In genomic region chr5:50058421-50059286, GRCm38 (mm10) we compare ENCODE assay signal across 7 mouse cellular contexts. TPM values are rescaled to one million over a fixed set of nuclear protein-coding genes. Genes with fewer than 3 reads are reported as not detected.
DNase-seq lines count a peak whose midpoint lies in the region; ATAC-seq lines count a peak whose summit lies in the region.

Gene Adgra3, minus strand, starts transcription at chr5:50059006.

- H3K4me3 ChIP-seq in hindbrain, embryonic 14.5 days (replicated peaks; ENCODE audit: low read length), result peak within 1 kb of the TSS; percentile 68
- H3K4me3 ChIP-seq in megakaryocyte, embryonic 14.5 days (replicated peaks), result peak within 1 kb of the TSS; percentile 94

- H3K9me3 ChIP-seq in hindbrain, embryonic 14.5 days (ENCODE audit: control insufficient read depth, low read length), result no peaks in the 10 kb centered on the region
- H3K9me3 ChIP-seq in megakaryocyte, embryonic 14.5 days, result no peaks in the 10 kb centered on the region

- ATAC-seq in hindbrain, embryonic 14.5 days (ENCODE audit: low FRiP score), result peak; percentile 89

- H3K9ac ChIP-seq in hindbrain, embryonic 14.5 days, result peak within 1 kb of the TSS; percentile 90

- H3K4me1 ChIP-seq in hindbrain, embryonic 14.5 days (replicated peaks; ENCODE audit: control insufficient read depth, insufficient read depth, low read length), result peaks cover 20% of the 10 kb centered on the region
- peaks cover 21% of the 10 kb centered on the region for H3K4me1 ChIP-seq in megakaryocyte, embryonic 14.5 days

- peak within 1 kb of the TSS; percentile 74 for H3K4me2 ChIP-seq in hindbrain, embryonic 14.5 days (replicated peaks)

- WGBS in hindbrain, embryonic 14.5 days, result under 1% methylated on average over 93 of the region's 113 CpGs

- peak within 1 kb of the TSS; percentile 78 for H3K27ac ChIP-seq in hindbrain, embryonic 14.5 days

- peak; percentile 84 to 85 for DNase-seq in adrenal gland, adult 18-20 months (ENCODE audit: low spot score in 2 of 2)
- peak; percentile 37 to 42 for DNase-seq in cerebellum, postnatal 36 days
- DNase-seq in gastrocnemius, adult 18-20 months (ENCODE audit: low spot score), result peak; percentile 72
- DNase-seq in hindbrain, embryonic 14.5 days (ENCODE audit: low spot score), result no peak
- peak in 1 of 2 experiments; percentile 89 for DNase-seq in left cerebral cortex, postnatal 10 days (ENCODE audit: extremely low spot score in 1 of 2, low spot score in 2 of 2)
- peak; percentile 52 for DNase-seq in skeletal muscle tissue, adult 2 months (ENCODE audit: low read depth, low spot score)

- H3K27me3 ChIP-seq in hindbrain, embryonic 14.5 days (ENCODE audit: control insufficient read depth, insufficient read depth, low read length), result no peaks in the 10 kb centered on the region
- peaks cover 22% of the 10 kb centered on the region for H3K27me3 ChIP-seq in megakaryocyte, embryonic 14.5 days (replicated peaks)

- H3K36me3 ChIP-seq in hindbrain, embryonic 14.5 days (replicated peaks; ENCODE audit: control insufficient read depth, insufficient read depth), result no peaks in the 10 kb centered on the region
- H3K36me3 ChIP-seq in megakaryocyte, embryonic 14.5 days (replicated peaks; ENCODE audit: low read length), result no peaks in the 10 kb centered on the region

- intact Hi-C loops in left cerebral cortex, postnatal 10 days (cut with DNase I), result loop anchor here (10.0 kb wide), 1 partner anchor 156 kb away; no protein-coding TSS in a partner anchor

RNA-seq across cellular contexts. Expression of gene Adgra3, which starts in this region (rescaled TPM):
- 10 to 100 TPM; 38.4 to 41.2 TPM for total RNA-seq in adrenal gland, adult 18-20 months (2021)
- 10 to 100 TPM; 10.4 to 12.7 TPM for total RNA-seq in gastrocnemius, adult 18-20 months (2021)
- polyA plus RNA-seq in hindbrain, embryonic 14.5 days (2014; fragmentation: Nextera tagmentation; extraction: Ambion mirVana), result 22.0 and 23.9 TPM in 2 replicates
- 10 to 100 TPM; 45.9 to 50.2 TPM for total RNA-seq in left cerebral cortex, postnatal 10 days (2021)
- 0.18 and 0.96 TPM in 2 replicates for polyA plus RNA-seq in megakaryocyte, embryonic 14.5 days (2012; ENCODE audit: insufficient read depth, low replicate concordance)

Comparison
In these comparisons a context has a peak if more than half of its experiments do, and no peak if none do; other contexts are left out.
1. RNA of gene Adgra3 (polyA plus RNA-seq): 22.0 to 23.9 TPM in hindbrain, embryonic 14.5 days; 0.18 to 0.96 TPM in megakaryocyte, embryonic 14.5 days; every median in the first group is over 10 times any median in the second.